Mouse (Mus musculus): ENCODE measurements around the gene Rnd3. TPM values are rescaled to one million over a fixed set of nuclear protein-coding genes. Genes with fewer than 3 reads are reported as not detected.

The Rnd3 gene
- total and polyA plus RNA-seq, 2 experiments: 1.9 to 16.7 TPM

- 95% methylated on average over 13 of the region's 13 CpGs for WGBS
These were observed 66.1 kb downstream of the Rnd3 start for GRCm38 (mm10) chr2:51082714-51083351.

More at GRCm38 (mm10) chr2:51082714-51083351, 66.1 kb downstream of the Rnd3 start:
- DNase-seq (ENCODE audit: extremely low read depth, low read depth, low spot score): no peak
- Histone ChIP-seq H3K4me1 (ENCODE audit: control insufficient read depth, insufficient read depth, low read length) (no peaks in the 10 kb centered on the region), H3K36me3 (ENCODE audit: control insufficient read depth, insufficient read depth, low read length) (no peaks in the 10 kb centered on the region), H3K27me3 (ENCODE audit: control insufficient read depth, insufficient read depth, low read length) (no peaks in the 10 kb centered on the region), H3K9ac (ENCODE audit: low read depth, low read length) (no peak overlapping the region), H3K4me3 (ENCODE audit: insufficient read depth, low read depth, low read length) (no peak overlapping the region), H3K27ac (replicated peaks; ENCODE audit: insufficient read depth, low read depth, low read length) (no peak overlapping the region), H3K79me2 (ENCODE audit: control insufficient read depth, insufficient read depth, low read length) (no peaks in the 10 kb centered on the region)
- no peak for TF ChIP-seq CTCF (IDR thresholded peaks at IDR 0.05; ENCODE audit: low read depth, low read length)
- no peak for TF ChIP-seq POLR2A (IDR thresholded peaks at IDR 0.05; ENCODE audit: extremely low read depth, insufficient read depth, low read length)
